Mouse (Mus musculus) G1E-ER4 (cell line): ENCODE results near the gene Slc30a5. TPM values are rescaled to one million over a fixed set of nuclear protein-coding genes. Genes with fewer than 3 reads are reported as not detected.
A peak's percentile ranks its signal among the peaks of the same experiment; 100 is the strongest.

Experiments
- GATA1 ChIP-seq: IDR thresholded peaks from one replicate; pipeline ENCODE4 v1.8.0; 2012; ENCODE audit warnings: low read length, inconsistent platforms
- polyA plus RNA-seq: library from polyadenylated mRNA; stranded (reverse); fragments of >175 nt; gene quantifications from 2 replicates; pipeline ENCODE4 v1.2.3, GENCODE M21; 2012

Gene Slc30a5
- polyA plus RNA-seq, 1 experiment, result 11.4 TPM

- TF ChIP-seq GATA1, result no peak
Measured at GRCm38 (mm10) chr13:100789083-100789482, 44.1 kb downstream of the Slc30a5 start.

GRCm38 (mm10) chr13:100787316-100788010 is 45.8 kb downstream of the Slc30a5 start:
- no peak for TF ChIP-seq GATA1

GRCm38 (mm10) chr13:100786414-100786867 is 46.8 kb downstream of the Slc30a5 start, which contains the start of gene Ccnb1:
Ccnb1 (minus strand) TSS chr13:100786570.
- TF ChIP-seq GATA1, result no peak

- no peak for TF ChIP-seq GATA1
Measured at GRCm38 (mm10) chr13:100785806-100786413, 47.3 kb downstream of the Slc30a5 start.

GRCm38 (mm10) chr13:100777491-100777890 is 55.7 kb downstream of the Slc30a5 start:
- peak; percentile 92 for TF ChIP-seq GATA1

- no peak for TF ChIP-seq GATA1
Measured at GRCm38 (mm10) chr13:100776710-100777109, 56.5 kb downstream of the Slc30a5 start.

GRCm38 (mm10) chr13:100776056-100776419 is 57.2 kb downstream of the Slc30a5 start:
- TF ChIP-seq GATA1, result no peak

GRCm38 (mm10) chr13:100775252-100776055 is 57.8 kb downstream of the Slc30a5 start, which contains the start of gene Cenph:
Cenph (minus strand) TSS chr13:100775899.
- TF ChIP-seq GATA1, result no peak

- no peak for TF ChIP-seq GATA1
Measured at GRCm38 (mm10) chr13:100774704-100775103, 58.5 kb downstream of the Slc30a5 start.

- TF ChIP-seq GATA1, result no peak
Measured at GRCm38 (mm10) chr13:100755329-100755728, 77.9 kb downstream of the Slc30a5 start.

- no peak for TF ChIP-seq GATA1
Measured at GRCm38 (mm10) chr13:100754186-100754585, 79.0 kb downstream of the Slc30a5 start.

- no peak for TF ChIP-seq GATA1
Measured at GRCm38 (mm10) chr13:100753011-100753410, 80.2 kb downstream of the Slc30a5 start.

Other genes with a start within 250 kb of the Slc30a5 start
- gene Marveld2, start 216.5 kb downstream of the Slc30a5 start, polyA plus RNA-seq, result 0.31 and 0.33 TPM in 2 replicates
- 44.5 and 50.5 TPM in 2 replicates for gene Ak6, start 182.4 kb downstream of the Slc30a5 start, polyA plus RNA-seq
- 10.8 and 15.3 TPM in 2 replicates for gene Rad17, start 182.4 kb downstream of the Slc30a5 start, polyA plus RNA-seq
- gene Taf9, start 181.8 kb downstream of the Slc30a5 start, polyA plus RNA-seq, result 22.7 and 43.3 TPM in 2 replicates
- not detected in 2 replicates for gene Ccdc125, start 163.7 kb downstream of the Slc30a5 start, polyA plus RNA-seq
- gene Cdk7, start 102.5 kb downstream of the Slc30a5 start, polyA plus RNA-seq, result 3.4 and 25.0 TPM in 2 replicates
- 153 and 198 TPM in 2 replicates for gene Mrps36, start 88.8 kb downstream of the Slc30a5 start, polyA plus RNA-seq
- gene Cenph, start 57.5 kb downstream of the Slc30a5 start, polyA plus RNA-seq, result 30.5 and 38.1 TPM in 2 replicates
- gene Ccnb1, start 46.9 kb downstream of the Slc30a5 start, polyA plus RNA-seq, result 2.5 and 4.6 TPM in 2 replicates